Comparison of ENCODE assay signal across 23 mouse cellular contexts in genomic region chr2:16344564-16344963, GRCm38 (mm10). TPM values are rescaled to one million over a fixed set of nuclear protein-coding genes. Genes with fewer than 3 reads are reported as not detected.
"Had no signal": no experiment of that assay in that cellular context is flagged by ENCODE, and none has a peak within 500 bp of the region (broad histone marks: within the 10 kb centered on the region; RNA-seq: fewer than 3 reads in every experiment).

No protein-coding gene starts in this region.

- H3K4me3 ChIP-seq: embryonic facial prominence, embryonic 10.5 days; embryonic facial prominence, embryonic 12.5 days; embryonic facial prominence, embryonic 13.5 days; embryonic facial prominence, embryonic 15.5 days; erythroblast, embryonic 14.5 days; forebrain, embryonic 10.5 days; forebrain, embryonic 12.5 days; forebrain, embryonic 13.5 days; forebrain, embryonic 15.5 days; gastrocnemius, adult 2 months; heart, embryonic 10.5 days; heart, embryonic 12.5 days had no signal

- H3K36me3 ChIP-seq: embryonic facial prominence, embryonic 10.5 days; embryonic facial prominence, embryonic 12.5 days; embryonic facial prominence, embryonic 13.5 days; embryonic facial prominence, embryonic 15.5 days; forebrain, embryonic 10.5 days; forebrain, embryonic 12.5 days; forebrain, embryonic 15.5 days; heart, embryonic 10.5 days; heart, embryonic 12.5 days had no signal

- H3K27me3 ChIP-seq: embryonic facial prominence, embryonic 12.5 days; embryonic facial prominence, embryonic 13.5 days; embryonic facial prominence, embryonic 15.5 days; forebrain, embryonic 12.5 days; forebrain, embryonic 13.5 days; forebrain, embryonic 15.5 days; heart, embryonic 12.5 days had no signal

- DNase-seq: cerebellum, postnatal 14 days; cerebellum, postnatal 25 days; cerebellum, postnatal 36 days; embryo, embryonic 11 days; forebrain, postnatal 0 days; gastrocnemius, adult 2 months; gastrocnemius, postnatal 10 days; gastrocnemius, postnatal 14 days; gastrocnemius, postnatal 25 days; gastrocnemius, postnatal 36 days; heart, adult 11 months; heart, adult 18-20 months had no signal

- H3K4me1 ChIP-seq: embryonic facial prominence, embryonic 10.5 days; embryonic facial prominence, embryonic 12.5 days; embryonic facial prominence, embryonic 13.5 days; embryonic facial prominence, embryonic 15.5 days; forebrain, embryonic 10.5 days; forebrain, embryonic 12.5 days; forebrain, embryonic 13.5 days; forebrain, embryonic 15.5 days; heart, embryonic 10.5 days; heart, embryonic 12.5 days had no signal

- H3K9me3 ChIP-seq: embryonic facial prominence, embryonic 10.5 days; embryonic facial prominence, embryonic 12.5 days; embryonic facial prominence, embryonic 13.5 days; embryonic facial prominence, embryonic 15.5 days; forebrain, embryonic 12.5 days; forebrain, embryonic 13.5 days; forebrain, embryonic 15.5 days; heart, embryonic 10.5 days; heart, embryonic 12.5 days had no signal

- H3K9ac ChIP-seq: embryonic facial prominence, embryonic 12.5 days; embryonic facial prominence, embryonic 13.5 days; embryonic facial prominence, embryonic 15.5 days; forebrain, embryonic 12.5 days; forebrain, embryonic 13.5 days; forebrain, embryonic 15.5 days; forebrain, postnatal 0 days; heart, embryonic 12.5 days had no signal

- H3K27ac ChIP-seq: embryonic facial prominence, embryonic 10.5 days; embryonic facial prominence, embryonic 12.5 days; embryonic facial prominence, embryonic 13.5 days; embryonic facial prominence, embryonic 15.5 days; forebrain, embryonic 10.5 days; forebrain, embryonic 12.5 days; forebrain, embryonic 13.5 days; forebrain, embryonic 15.5 days; gastrocnemius, adult 2 months; heart, embryonic 10.5 days had no signal

RNA-seq across cellular contexts. Expression of gene Plxdc2, which starts 11.5 kb away (rescaled TPM):
- polyA plus RNA-seq: erythroblast, embryonic 14.5 days had no signal
